ENCODE assay signal across 8 mouse cellular contexts in genomic region chr16:16828757-16829615, GRCm38 (mm10). TPM values are rescaled to one million over a fixed set of nuclear protein-coding genes. Genes with fewer than 3 reads are reported as not detected.
DNase-seq lines count a peak whose midpoint lies in the region; ATAC-seq and TF ChIP-seq lines count a peak whose summit lies in the region.

Gene Spag6l, minus strand, starts transcription at chr16:16829456.

- no peaks in the 10 kb centered on the region for H3K9me3 ChIP-seq in intestine, embryonic 16.5 days (ENCODE audit: control insufficient read depth, low read length)

- in situ Hi-C loops in Patski (cut with MboI; ENCODE audit: low pct_unique_long_range_greater_than_20kb) = no loop called here

- 5% methylated on average over 33 of the region's 33 CpGs for WGBS in intestine, embryonic 16.5 days

- H3K4me1 ChIP-seq in brown adipose tissue, adult 24 weeks (ENCODE audit: control insufficient read depth, insufficient read depth, insufficient read length, low read length) = 0 out of 2 replicates have a peak, but pooled peaks cover 6% of the 10 kb centered on the region
- peaks cover 5% of the 10 kb centered on the region; the same call in 1 of the 2 replicates for H3K4me1 ChIP-seq in intestine, embryonic 16.5 days (ENCODE audit: control insufficient read depth, insufficient read depth, low read length)

- CTCF ChIA-PET in Patski (lab: Charles Lee) = no interaction called here

- peak; percentile 39 for ATAC-seq in Patski
- peak; percentile 87 for ATAC-seq in intestine, embryonic 16.5 days
- ATAC-seq in megakaryocyte progenitor cell, adult 5-6 weeks (replicated peaks; ENCODE audit: poor library complexity) = peak; percentile 100

- H3K4me3 ChIP-seq in brown adipose tissue, adult 24 weeks (ENCODE audit: insufficient read depth, low read depth, low read length) = peak within 1 kb of the TSS; percentile 41
- H3K4me3 ChIP-seq in intestine, embryonic 16.5 days (ENCODE audit: low read length) = peak within 1 kb of the TSS; percentile 54

- H3K9ac ChIP-seq in intestine, embryonic 16.5 days (ENCODE audit: low read depth, low read length) = peak within 1 kb of the TSS; percentile 54; the same call in 1 of the 2 replicates

- peaks cover 10% of the 10 kb centered on the region for H3K27me3 ChIP-seq in Patski
- no peaks in the 10 kb centered on the region for H3K27me3 ChIP-seq in intestine, embryonic 16.5 days (replicated peaks; ENCODE audit: control insufficient read depth, insufficient read depth, low read length)

- intact Hi-C loops in left cerebral cortex, postnatal 25 days (cut with DNase I) = no loop called here

- no peak within 1 kb of the TSS for H3K27ac ChIP-seq in brown adipose tissue, adult 24 weeks (replicated peaks; ENCODE audit: low read depth, low read length)
- no peak within 1 kb of the TSS for H3K27ac ChIP-seq in intestine, embryonic 16.5 days (ENCODE audit: low read length)

- DNase-seq in Patski (ENCODE audit: low read depth, low spot score) = no peak
- DNase-seq in frontal cortex, adult 2 months (ENCODE audit: extremely low spot score in 1 of 2, low spot score in 1 of 2) = peak; percentile 10 to 57
- peak; percentile 55 to 64 for DNase-seq in left cerebral cortex, postnatal 25 days (ENCODE audit: low spot score in 2 of 2)
- DNase-seq in right cerebral cortex, postnatal 14 days = peak; percentile 73
- no peak for DNase-seq in urinary bladder, postnatal 10 days (ENCODE audit: low spot score)

- TF ChIP-seq CTCF in Patski (IDR thresholded peaks at IDR 0.05) = peak; percentile 60

- peak within 1 kb of the TSS; percentile 87 for H3K4me2 ChIP-seq in intestine, embryonic 16.5 days (ENCODE audit: low read depth, low read length)

- no peaks in the 10 kb centered on the region for H3K36me3 ChIP-seq in intestine, embryonic 16.5 days (ENCODE audit: control insufficient read depth, insufficient read depth, low read length)

- POLR2A ChIA-PET in Patski (lab: Charles Lee) = no interaction called here

RNA-seq across cellular contexts. Expression of gene Spag6l, which starts in this region (rescaled TPM):
- polyA plus RNA-seq in Patski (2021) = 0.08 TPM
- not detected in 2 replicates for polyA plus RNA-seq in brown adipose tissue, adult 24 weeks (2012; ENCODE audit: insufficient read depth, insufficient read length, missing spikeins)
- 3.8 and 4.4 TPM in 2 replicates for polyA plus RNA-seq in frontal cortex, adult 2 months (2012; rRNA removed)
- polyA plus RNA-seq in intestine, embryonic 16.5 days (2015; fragmentation: Nextera tagmentation; extraction: Ambion mirVana) = 0.34 and 0.60 TPM in 2 replicates
- total RNA-seq in left cerebral cortex, postnatal 25 days (2021) = 1 to 10 TPM; 6.3 to 7.4 TPM
- 1.9 and 2.0 TPM in 2 replicates for total RNA-seq in megakaryocyte progenitor cell, adult 5-6 weeks (2015)
- 0.78 and 2.6 TPM in 2 replicates for total RNA-seq in megakaryocyte progenitor cell, adult 5-6 weeks (2017)

Comparison
In these comparisons a context has a peak if more than half of its experiments do, and no peak if none do; other contexts are left out.
1. Peak in ATAC-seq in Patski; RNA of the gene not detected or under 1 TPM.
2. Peak in ATAC-seq, H3K4me3 ChIP-seq, H3K9ac ChIP-seq and H3K4me2 ChIP-seq in intestine, embryonic 16.5 days; RNA of the gene not detected or under 1 TPM.
3. ATAC-seq: peak in every context shown above with its lines; median percentile 100 in megakaryocyte progenitor cell, adult 5-6 weeks; 87 in intestine, embryonic 16.5 days; 39 in Patski.
4. DNase-seq: peak in frontal cortex, adult 2 months (2 of 2), left cerebral cortex, postnatal 25 days (2 of 2) and right cerebral cortex, postnatal 14 days (single experiment); none in Patski (single experiment) and urinary bladder, postnatal 10 days (single experiment).